Mouse (Mus musculus) 3T3-L1 (cell line): ENCODE measurements at regions not wholly inside any gene's neighbourhood (a gene's known extent, or its start where the extent isn't known, plus 50 kb on each side); places are given as distances from the start of the nearest gene placed in this dataset.
A peak's percentile ranks its signal among the peaks of the same experiment; 100 is the strongest.

ENCODE experiments used
- DNase-seq: peaks from one replicate; pipeline ENCODE4 v3.0.0-alpha.2; 2015; ENCODE audit warnings: low read depth, low spot score

DNA sequence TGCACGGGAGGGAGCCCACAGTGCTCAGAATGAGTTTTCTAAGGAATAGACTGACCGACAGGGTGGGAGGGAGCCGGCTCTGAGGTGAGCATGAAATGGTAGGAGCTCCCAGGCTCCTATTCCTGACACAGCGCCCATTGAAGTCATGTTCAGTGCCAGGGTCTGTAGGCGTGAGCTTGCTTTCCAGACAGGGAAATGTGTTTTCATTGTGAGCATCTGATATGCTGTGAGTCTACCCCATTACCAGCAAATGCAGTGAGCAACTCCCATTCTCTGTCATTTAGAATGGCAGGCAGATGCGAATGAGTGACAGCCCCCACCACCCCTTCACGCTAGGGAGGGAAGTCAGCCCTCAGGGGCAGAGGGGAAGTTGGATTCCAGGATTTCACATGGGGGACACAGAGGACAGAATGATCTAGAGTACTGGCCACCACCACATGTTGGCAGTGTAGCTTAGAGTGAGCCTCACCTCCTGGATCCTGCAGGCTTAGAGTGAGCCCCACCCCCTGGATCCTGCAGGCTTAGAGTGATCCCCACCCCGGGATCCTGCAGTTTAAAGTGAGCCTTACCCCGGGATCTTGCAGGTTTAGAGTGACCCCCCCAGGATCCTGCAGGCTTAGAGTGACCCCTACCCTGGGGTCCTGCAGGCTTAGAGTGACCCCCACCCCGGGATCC, 283.2 kb upstream of the Eef2kmt start:
- no peak for DNase-seq

DNA sequence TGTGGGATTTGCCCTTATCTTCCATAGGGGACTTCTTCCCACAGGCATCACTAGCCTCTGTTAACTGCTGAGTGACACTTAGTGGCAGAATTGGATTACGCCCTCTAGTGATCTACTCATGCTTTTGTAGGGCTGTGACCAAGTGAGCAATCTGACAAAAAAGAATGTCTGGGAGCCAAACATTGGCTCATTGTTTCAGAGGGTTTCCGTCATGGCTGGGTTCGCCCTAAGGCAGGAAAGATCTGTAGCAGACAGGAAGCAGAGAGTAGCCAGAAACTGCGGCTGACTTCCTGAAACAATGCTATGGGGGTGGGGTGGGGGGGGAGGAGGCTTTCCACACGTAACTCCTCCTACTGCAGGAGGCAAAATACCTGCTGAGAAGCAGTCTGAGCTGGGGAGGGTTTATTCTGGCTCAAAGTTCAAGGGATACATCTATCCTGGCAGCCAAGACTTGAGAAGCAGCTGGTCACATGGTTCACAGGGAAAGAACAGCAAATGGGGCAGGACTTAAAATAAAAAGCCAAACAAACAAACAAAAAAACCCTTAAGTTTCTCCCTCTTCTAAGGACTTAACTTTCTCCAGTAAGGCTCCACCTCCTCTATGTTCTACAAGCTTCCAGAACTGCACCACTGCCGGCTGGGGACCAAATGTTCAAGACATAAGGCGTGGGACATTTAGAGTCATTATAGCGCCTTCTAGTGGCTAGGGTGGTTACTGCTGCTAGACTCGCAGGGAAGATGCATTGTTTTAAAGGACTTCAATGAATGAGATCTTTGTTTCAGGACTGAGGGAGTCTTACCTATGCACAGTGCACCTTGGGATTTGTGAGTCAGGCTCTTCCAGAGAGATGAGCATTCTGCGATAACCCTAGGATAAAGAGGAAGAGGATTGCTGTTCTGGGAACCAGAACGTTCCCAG, 281.8 kb upstream of the Eef2kmt start:
- peak; percentile 30 for DNase-seq

DNA sequence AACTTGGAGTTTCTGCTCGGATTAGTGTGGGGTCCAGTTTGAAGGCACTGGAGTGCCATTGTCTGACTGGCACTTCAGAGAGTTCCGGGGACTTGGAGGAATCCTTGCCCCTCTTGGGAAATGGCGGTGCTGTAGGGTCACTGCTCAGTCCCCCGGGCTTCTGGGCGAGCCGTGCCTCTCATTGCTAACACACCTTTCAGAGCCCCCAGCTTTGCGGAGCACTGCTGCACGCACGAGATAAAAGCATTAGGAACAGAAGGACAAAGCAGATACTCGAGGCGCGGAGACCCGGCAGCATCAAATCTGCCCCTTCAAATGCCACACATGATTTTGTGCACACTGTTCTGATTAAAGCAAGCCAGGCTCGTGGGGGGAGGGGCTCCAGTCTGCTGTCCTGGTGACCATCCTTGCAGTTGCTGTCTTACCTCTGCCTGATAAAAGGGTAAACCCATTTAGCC, 280.8 kb upstream of the Eef2kmt start:
- DNase-seq, result no peak

DNA sequence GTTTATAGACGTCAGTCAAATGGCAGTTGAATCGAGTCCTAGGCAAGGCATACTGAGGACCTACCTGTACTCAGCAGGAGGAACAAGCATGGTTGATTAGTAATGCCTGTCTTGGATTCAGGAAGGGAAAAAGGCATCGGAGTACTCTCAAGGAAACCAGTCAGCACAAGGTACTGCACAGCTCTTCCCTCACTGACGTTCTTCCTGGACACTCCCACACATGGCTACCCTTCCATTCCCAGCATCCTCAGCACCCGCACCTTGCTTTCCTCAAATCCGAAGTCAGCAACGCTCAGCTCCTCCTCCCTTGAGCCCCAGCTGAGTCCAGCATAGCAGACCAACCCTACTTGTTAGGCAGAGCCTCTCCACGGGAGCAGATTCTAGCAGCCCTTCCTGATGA, 279.6 kb upstream of the Eef2kmt start:
- DNase-seq, result no peak

DNA sequence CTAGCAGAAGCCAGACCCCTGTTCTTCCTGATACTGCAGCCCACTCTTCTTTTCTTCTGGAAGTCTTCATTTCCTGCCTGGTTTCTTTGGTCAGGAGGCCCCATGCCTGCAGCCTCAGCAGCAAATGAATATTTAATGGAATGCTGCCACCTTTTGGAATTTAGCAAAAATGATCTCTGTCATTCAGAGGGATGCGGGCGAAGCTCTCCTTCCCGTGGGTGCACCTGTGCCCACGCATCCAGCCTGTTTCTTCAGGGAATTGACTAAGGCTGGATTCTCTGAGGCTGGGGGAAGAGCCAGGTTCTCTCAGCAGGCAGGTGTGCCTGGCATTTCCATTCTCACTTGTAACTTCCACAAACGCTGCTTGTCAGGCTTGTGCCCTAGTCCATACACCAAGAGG, 279.1 kb upstream of the Eef2kmt start:
- DNase-seq, result no peak

DNA sequence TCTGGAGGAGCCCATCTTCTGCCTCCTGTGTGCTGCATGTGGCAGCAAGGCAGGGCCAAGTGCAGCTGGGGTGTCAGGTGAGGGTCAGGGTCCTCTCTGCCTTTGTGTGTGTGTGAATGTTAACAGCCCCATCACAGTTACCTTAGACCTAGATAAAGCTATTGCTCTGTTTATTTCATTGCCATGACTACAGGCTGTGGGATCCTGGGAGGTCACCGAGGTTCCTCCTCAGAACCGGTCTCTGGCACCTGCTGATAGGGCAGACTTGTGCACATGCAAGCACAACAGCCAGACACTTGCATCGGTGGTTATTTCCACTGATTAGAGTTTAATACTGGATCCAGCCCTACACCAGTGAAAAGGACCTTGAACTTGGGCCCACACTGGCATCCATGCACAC, 278.6 kb upstream of the Eef2kmt start:
- no peak for DNase-seq

DNA sequence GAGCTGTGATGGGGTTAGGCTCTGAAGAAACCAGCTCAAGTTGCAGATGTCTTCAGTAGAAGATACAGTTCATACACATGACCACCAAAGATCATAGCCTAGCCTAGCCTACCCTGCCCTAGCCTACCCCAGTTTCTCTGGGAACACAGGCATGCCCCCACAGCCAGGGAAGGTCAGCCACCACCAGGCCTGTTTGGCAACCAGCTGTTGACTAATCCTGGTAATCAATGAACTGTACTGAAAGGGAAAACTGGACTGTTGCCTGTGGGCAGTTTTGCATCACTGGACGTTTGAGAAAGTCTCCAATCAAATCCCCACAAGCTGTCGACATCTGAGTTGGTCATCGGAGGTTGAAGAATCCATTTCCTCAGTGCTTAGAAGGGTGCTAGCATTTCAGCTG, 276.5 kb upstream of the Eef2kmt start:
- no peak for DNase-seq

DNA sequence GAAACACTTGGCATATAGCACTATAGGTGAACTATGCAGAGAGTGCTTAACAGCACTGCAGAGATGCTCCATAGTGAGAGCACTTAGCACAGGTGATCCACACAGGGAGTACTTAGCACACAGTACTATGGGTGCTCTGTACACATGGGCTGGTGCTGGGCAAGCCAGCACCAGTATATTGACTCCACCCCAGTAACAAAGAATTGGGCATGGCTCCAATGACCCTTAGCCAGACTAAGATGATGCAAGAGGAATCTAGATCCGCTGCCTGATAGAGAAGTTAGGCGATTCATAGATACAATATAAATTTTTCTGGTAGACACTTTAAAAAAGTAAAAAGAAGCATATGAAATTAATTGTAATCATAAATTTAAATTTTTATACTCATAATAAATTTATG, 274.0 kb upstream of the Eef2kmt start:
- DNase-seq, result no peak

DNA sequence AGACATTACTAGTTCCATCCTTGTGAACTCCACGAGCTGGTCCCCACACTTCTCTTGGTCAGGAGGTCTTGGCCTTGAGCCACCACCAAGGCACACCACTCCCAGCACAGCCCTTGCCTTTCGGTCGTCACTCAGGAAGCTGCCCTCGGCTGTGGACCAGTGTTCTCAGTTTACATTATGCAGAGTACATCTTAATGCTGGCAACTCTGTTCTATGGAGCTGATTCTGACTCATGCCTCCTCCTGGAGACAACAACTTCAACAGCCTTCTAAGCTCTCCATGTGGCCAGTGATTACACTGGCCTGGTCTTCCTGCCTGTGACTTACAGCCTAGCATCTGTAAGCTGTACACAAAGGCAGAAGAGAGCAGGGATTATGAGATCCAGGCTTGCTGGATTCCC, 272.2 kb upstream of the Eef2kmt start:
- DNase-seq, result no peak

DNA sequence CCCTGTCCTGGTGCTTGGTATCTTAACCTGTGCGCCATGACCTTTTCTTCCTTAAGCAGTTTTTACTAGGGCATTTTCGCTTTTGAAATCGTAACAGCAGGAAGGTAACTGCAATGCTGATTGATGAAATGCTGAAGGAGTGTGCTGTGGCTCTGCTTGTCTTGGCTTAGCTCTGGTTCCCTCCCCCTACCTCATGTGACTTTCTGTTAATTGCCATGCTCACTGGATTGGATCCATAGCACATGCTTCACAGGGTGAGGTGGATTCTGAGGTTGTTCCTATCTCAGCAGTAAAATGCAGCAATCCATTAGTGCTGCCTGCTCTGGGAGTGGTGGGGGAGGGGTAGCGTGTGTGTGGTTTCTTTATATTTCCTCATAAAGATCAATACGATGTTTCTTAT, 268.6 kb upstream of the Eef2kmt start:
- no peak for DNase-seq

DNA sequence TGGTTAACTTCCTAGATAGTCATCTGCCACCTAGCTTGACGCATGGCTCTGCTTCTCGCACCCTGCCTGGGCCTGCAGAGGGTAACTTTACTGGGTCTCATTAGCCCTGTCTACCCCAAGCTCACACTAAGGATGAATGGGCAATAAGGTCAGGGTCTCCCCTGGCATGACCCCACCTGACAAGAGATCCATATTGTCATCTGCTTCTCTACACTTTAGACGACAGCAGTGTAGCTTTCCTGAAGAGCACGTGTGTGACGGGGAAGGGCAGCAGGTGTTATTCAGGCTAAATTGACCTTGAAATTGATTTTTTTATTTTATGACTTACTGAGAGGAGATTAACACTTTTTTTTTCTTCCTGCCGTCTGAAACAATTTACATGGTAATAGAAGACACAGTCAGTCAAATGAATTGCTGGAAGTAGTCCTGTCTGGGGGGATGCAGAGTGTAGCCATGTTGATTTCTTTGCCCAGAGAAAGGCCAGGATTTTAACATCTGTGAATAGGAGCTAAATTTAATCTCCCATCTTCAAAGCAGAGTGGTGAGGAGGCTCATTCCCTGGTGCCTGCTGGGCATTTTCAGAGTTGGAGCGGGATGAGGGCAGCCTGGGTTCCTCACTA, 267.7 kb upstream of the Eef2kmt start:
- DNase-seq, result no peak

DNA sequence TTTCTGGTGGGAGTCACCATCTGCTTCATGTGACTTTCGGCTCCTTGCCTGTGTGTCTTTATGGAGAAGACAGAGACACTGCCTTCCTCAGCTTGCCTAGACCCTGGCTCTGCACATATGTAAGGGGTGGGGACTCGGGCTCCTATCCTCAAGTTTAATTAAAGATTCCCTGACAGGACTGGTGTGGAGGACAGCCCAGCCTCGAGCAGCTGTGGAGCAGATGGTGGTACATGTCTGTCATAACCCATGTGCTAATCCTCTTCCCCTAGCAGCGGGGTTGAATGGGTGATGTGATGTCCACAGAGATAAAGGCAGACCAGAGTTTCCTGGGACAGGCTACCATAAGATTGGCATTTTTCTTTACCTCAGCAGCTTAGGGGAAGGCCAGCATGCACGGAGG, 262.0 kb upstream of the Eef2kmt start:
- no peak for DNase-seq

DNA sequence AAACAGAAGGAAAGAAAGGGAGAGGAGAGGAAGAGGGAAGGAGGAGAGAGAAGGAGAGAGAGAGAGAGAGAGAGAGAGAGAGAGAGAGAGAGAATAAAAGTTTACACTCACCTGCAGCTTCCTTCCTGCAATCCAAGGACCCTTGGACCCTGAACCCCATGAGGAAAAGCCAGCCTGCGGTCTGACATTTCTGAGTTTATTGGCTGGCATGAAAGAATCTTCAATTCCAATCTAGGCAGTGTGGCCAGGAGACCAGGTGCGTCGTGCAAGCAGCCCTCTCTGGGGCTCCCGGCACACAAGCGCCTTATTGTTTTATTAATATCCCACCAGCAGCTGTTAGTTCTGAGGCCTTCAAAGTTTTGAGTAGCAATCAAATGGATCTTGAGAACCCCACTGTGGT, 260.1 kb upstream of the Eef2kmt start:
- no peak for DNase-seq

DNA sequence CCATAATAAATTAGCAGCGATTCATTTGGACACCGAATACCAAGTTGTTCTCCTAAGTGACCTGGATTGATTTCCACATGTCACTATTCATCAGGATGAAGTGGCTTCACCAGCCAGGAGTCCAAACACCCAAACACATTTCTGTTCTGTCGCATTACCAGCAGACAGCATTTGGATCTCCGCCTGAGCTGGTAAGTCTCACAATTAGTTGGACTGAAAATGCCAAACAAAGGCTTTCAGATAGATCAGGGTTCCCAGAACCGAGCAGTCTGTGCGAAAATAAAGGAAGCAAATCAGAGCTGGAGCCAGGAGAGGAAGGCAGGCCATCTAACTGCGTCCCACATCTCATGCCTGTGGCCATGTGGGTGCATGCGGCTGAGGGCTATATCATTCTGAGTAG, 251.5 kb upstream of the Eef2kmt start:
- no peak for DNase-seq

DNA sequence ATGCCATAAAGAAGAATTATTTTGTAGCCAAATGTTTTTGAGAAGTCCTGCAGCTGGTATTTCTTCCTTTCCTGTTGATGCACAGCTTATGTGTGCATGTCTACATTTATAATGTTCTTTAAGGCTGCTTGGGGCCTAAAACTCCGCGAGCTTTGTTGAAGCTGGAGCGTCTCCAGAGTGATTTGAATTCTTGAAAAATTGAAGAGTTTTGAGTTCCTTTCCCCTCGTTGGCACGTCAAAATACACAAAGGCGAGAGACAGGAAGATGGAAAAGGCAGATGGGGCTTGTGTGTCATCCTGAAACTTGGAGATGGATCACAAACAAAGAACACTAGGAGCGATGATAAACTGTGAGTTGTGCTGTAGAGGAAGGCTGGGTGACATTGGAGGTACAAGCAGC, 246.2 kb upstream of the Eef2kmt start:
- no peak for DNase-seq

DNA sequence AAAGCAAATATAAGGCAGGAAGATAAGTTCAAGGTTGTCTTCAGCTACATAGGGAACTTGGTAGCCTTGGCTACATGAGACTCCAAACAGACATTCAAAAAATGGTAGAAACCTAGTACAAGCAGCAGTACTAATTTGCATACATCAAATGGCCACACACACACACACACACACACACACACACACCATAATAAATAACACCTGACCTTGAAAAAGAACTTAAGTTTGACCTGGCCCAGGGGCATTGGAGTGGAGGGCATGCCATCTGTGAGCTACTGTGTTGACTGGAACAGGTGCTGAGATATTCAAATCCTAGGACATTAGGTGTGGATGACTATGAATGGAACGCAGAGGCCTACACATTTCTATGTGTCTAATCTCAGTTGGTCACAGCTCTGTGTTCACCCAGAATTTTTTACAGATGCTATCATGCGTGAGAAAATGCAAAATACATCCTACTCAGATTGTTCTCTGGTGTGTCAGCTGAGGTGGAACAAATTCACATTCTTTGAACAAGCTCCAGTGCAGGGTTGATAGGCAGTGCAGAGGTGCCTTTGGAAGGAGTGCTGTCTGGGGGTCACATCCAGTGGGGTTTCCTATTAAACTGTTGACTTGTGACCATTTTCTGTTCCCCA, 240.4 kb upstream of the Eef2kmt start:
- DNase-seq, result no peak

DNA sequence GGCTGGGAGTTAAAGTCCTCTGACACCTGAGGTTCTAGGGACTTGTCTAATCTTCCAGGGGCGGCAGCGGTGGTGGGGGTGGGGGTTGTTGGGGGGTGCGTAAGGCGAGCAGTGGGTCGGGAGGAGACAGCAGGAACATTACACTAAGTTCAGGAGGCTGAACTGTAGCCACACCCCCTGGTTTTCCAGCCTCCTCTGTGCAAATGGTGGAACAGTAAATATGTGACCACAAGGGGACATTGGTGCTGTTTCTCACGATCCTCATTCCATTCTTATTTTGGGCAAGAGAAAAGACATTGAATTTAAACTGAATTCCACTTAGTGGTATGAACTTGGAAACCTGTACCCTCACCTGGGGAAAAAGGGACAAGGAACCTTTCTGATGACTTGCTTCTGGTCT, 237.6 kb upstream of the Eef2kmt start:
- DNase-seq, result no peak

DNA sequence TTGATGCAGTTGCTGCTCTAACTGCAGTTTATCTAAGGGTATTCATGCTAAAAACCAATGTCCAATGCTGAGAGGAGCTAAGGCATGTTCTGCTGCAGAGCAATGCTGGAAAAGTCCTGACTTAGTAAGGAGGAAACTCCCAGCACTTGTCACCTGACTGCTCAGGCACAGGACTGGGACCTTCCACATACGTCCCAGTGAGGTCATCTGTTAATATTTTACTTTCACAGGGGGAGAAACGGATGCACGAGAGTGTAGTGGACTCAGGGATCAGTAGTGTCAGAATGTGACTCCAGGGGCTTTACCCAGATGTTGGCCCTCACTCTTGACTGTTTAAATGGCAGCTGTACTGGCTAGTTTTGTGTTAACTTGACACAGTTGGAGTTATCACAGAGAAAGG, 231.5 kb upstream of the Eef2kmt start:
- DNase-seq, result no peak

DNA sequence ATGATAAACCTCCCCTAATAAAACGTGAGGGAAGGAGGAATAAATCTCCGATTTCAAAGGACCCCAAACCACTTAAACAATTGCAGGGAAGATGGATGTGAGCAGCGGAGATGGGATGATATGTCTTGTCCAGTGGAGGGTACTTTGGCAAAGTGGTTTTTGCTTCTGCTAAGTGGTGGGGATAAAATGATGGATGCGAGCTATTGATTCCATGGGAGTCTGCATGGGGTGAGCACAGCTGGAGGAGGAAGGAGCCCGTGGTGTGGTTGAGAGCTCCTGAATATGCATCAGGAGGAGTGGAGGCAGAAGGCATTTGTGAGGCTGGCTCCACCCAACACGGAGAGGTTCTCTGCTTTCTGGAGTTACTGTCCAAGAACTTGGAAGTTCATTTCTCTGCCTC, 227.6 kb upstream of the Eef2kmt start:
- no peak for DNase-seq

DNA sequence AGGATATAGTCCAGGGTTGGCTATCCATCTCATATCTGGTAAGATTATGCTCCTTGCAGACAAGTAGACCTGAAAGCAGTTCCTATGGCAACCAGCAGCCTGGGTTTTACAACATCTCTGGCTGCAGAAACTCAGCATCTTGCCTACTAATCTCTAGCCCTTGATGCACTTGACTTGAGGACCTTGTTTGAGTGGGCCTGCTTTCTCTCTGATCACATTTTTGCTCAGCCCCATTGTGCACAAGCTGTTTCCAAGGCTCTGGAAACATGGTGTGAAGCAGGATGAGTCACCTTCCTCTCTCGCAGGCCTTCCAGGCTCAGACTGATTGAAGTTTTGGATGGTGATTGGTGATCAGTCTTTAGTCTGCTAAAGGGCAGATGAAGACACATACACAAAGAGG, 224.4 kb upstream of the Eef2kmt start:
- DNase-seq, result no peak

DNA sequence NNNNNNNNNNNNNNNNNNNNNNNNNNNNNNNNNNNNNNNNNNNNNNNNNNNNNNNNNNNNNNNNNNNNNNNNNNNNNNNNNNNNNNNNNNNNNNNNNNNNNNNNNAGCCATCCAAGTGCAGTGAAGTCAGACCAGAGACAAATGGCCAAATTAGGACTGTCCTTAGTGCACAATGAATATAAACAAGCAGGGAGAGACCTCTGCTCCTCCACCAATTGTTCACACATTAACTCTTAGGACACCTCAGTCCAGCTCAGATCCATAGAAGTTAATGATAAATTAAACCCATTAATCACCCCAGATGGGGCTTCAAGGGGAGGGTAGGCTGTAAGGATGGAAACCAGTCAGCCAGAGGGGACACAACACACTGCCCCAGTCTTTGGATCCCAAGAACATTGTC, 223.2 kb upstream of the Eef2kmt start:
- no peak for DNase-seq

DNA sequence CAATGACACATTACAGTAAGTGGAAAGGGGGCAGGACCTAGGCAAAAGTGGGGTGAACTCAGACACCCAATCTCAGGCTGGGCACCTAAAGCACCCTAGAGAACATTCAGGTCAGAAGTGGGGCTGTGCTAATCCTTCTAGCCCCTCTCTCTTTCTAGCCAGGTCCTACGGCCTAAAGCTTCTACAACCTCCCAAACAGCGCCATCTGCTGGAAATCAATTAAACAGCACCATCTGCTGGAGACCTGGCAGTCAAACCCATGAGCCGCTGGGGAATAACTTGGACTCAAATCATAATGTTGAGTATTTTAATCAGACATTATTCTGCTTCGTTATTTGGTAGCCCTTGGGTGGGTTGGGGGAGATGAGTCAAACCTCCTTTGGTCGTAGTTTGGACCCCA, 215.5 kb upstream of the Eef2kmt start:
- DNase-seq, result peak; percentile 54
